21 mouse cellular contexts compared by ENCODE assay signal in genomic region chr7:137866880-137867279, GRCm38 (mm10).
DNase-seq lines count a peak whose midpoint lies in the region; ATAC-seq and TF ChIP-seq lines count a peak whose summit lies in the region.
"Had no signal": no experiment of that assay in that cellular context is flagged by ENCODE, and none has a peak within 500 bp of the region (broad histone marks: within the 10 kb centered on the region; RNA-seq: fewer than 3 reads in every experiment).

No protein-coding gene starts in this region.

- TF ChIP-seq EP300 in CH12.LX (IDR thresholded peaks at IDR 0.05; ENCODE audit: low read length), result peak; percentile 35

- peaks cover 0 to 12% of the 10 kb centered on the region in 2 experiments; a peak in 2 of 4 replicates for H3K4me1 ChIP-seq in CH12.LX (ENCODE audit: control insufficient read depth in 1 of 2, insufficient read depth in 2 of 2)
- no peaks in the 10 kb centered on the region for H3K4me1 ChIP-seq in kidney, adult 2 months (ENCODE audit: control insufficient read depth, insufficient read depth, low read length)
- H3K4me1 ChIP-seq in kidney, embryonic 15.5 days, result peaks cover 19% of the 10 kb centered on the region
- peaks cover 22% of the 10 kb centered on the region; the same call in 1 of the 2 replicates for H3K4me1 ChIP-seq in embryonic facial prominence, embryonic 10.5 days
- H3K4me1 ChIP-seq: heart, embryonic 12.5 days had no signal

- in situ Hi-C loops in CH12.LX (cut with MboI; ENCODE audit: low pct_ligation_motif_present, low pct_unique_long_range_greater_than_20kb, low sequenced_read_pairs), result no loop called here

- no peaks in the 10 kb centered on the region for H3K79me2 ChIP-seq in CH12.LX (replicated peaks; ENCODE audit: control insufficient read depth, extremely low read depth, insufficient read depth, poor library complexity, severe bottlenecking)

- no peak for TF ChIP-seq CTCF in CH12.LX (conservative IDR thresholded peaks at IDR 0.05 in 1 of 2, IDR thresholded peaks at IDR 0.05 in 1 of 2; ENCODE audit: low read depth in 2 of 2, low read length in 2 of 2)
- no peak for TF ChIP-seq CTCF in kidney, adult 2 months (conservative IDR thresholded peaks at IDR 0.05; ENCODE audit: insufficient read depth, insufficient read length, low read depth, low read length)

- no peak for TF ChIP-seq POLR2A in CH12.LX (IDR thresholded peaks at IDR 0.05; ENCODE audit: low read depth, low read length)
- TF ChIP-seq POLR2A in kidney, adult 2 months (IDR thresholded peaks at IDR 0.05; ENCODE audit: low read depth, low read length), result no peak

- H3K27me3 ChIP-seq in CH12.LX (replicated peaks), result peaks cover 77% of the 10 kb centered on the region
- H3K27me3 ChIP-seq in kidney, adult 2 months (replicated peaks; ENCODE audit: control insufficient read depth, insufficient read depth, low read length), result no peaks in the 10 kb centered on the region
- no peaks in the 10 kb centered on the region for H3K27me3 ChIP-seq in kidney, embryonic 15.5 days
- no peaks in the 10 kb centered on the region for H3K27me3 ChIP-seq in embryonic facial prominence, embryonic 10.5 days (replicated peaks; ENCODE audit: low read depth, poor library complexity, severe bottlenecking)
- H3K27me3 ChIP-seq: embryonic facial prominence, embryonic 15.5 days; forebrain, embryonic 15.5 days; heart, embryonic 12.5 days; Patski had no signal

- ATAC-seq in kidney, embryonic 15.5 days (replicated peaks; ENCODE audit: low FRiP score), result peak; percentile 89
- ATAC-seq: activated CD4-positive, CD25-positive, alpha-beta regulatory T cell, adult 4 months; forebrain, embryonic 15.5 days; hindbrain, postnatal 0 days; Patski had no signal

- H3K36me3 ChIP-seq in CH12.LX (replicated peaks in 1 of 2; ENCODE audit: control insufficient read depth in 1 of 2, insufficient read depth in 1 of 2, low read length in 1 of 2), result no peaks in the 10 kb centered on the region
- H3K36me3 ChIP-seq in kidney, adult 2 months (ENCODE audit: control insufficient read depth, insufficient read depth, low read length), result no peaks in the 10 kb centered on the region
- no peaks in the 10 kb centered on the region for H3K36me3 ChIP-seq in kidney, embryonic 15.5 days
- no peaks in the 10 kb centered on the region for H3K36me3 ChIP-seq in embryonic facial prominence, embryonic 10.5 days (replicated peaks)
- H3K36me3 ChIP-seq: embryonic facial prominence, embryonic 15.5 days; forebrain, embryonic 10.5 days; forebrain, embryonic 15.5 days; heart, embryonic 12.5 days had no signal

- no peak overlapping the region for H3K27ac ChIP-seq in CH12.LX (ENCODE audit: insufficient read depth, low read depth)
- H3K27ac ChIP-seq in kidney, adult 2 months (ENCODE audit: insufficient read depth, low read depth, low read length), result no peak overlapping the region
- no peak overlapping the region for H3K27ac ChIP-seq in kidney, embryonic 15.5 days
- H3K27ac ChIP-seq in embryonic facial prominence, embryonic 10.5 days (replicated peaks), result no peak overlapping the region
- H3K27ac ChIP-seq: embryonic facial prominence, embryonic 15.5 days; forebrain, embryonic 10.5 days; forebrain, embryonic 15.5 days; hindbrain, postnatal 0 days had no signal

- TF ChIP-seq RAD21 in CH12.LX (IDR thresholded peaks at IDR 0.05; ENCODE audit: low read depth, low read length), result no peak

- H3K4me2 ChIP-seq in CH12.LX (ENCODE audit: insufficient read depth, low read depth, poor library complexity, severe bottlenecking), result no peak overlapping the region
- H3K4me2 ChIP-seq in kidney, embryonic 15.5 days, result no peak overlapping the region
- H3K4me2 ChIP-seq: embryonic facial prominence, embryonic 15.5 days; forebrain, embryonic 15.5 days; heart, embryonic 12.5 days had no signal

- H3K9me3 ChIP-seq in CH12.LX (replicated peaks; ENCODE audit: low read length), result peaks cover 3% of the 10 kb centered on the region
- no peaks in the 10 kb centered on the region for H3K9me3 ChIP-seq in kidney, embryonic 15.5 days (replicated peaks)
- H3K9me3 ChIP-seq in embryonic facial prominence, embryonic 10.5 days, result no peaks in the 10 kb centered on the region
- H3K9me3 ChIP-seq: embryonic facial prominence, embryonic 15.5 days; forebrain, embryonic 10.5 days; forebrain, embryonic 15.5 days; heart, embryonic 12.5 days had no signal

- WGBS in kidney, adult 2 months, result 49% methylated on average over 6 of the region's 6 CpGs
- 69% methylated on average over 6 of the region's 6 CpGs for WGBS in kidney, embryonic 15.5 days
- 75% methylated on average over 6 of the region's 6 CpGs for WGBS in embryonic facial prominence, embryonic 10.5 days

- dilution Hi-C loops in CH12.LX (cut with MboI; ENCODE audit: extremely low pct_ligation_motif_present, extremely low pct_unique_long_range_greater_than_20kb, low sequenced_read_pairs), result no loop called here

- no peak overlapping the region for H3K4me3 ChIP-seq in CH12.LX (replicated peaks in 1 of 3; ENCODE audit: low read depth in 2 of 3, low read length in 2 of 3, poor library complexity in 1 of 3)
- no peak overlapping the region for H3K4me3 ChIP-seq in kidney, adult 2 months (ENCODE audit: insufficient read depth, low read depth, low read length)
- no peak overlapping the region for H3K4me3 ChIP-seq in kidney, embryonic 15.5 days (replicated peaks)
- H3K4me3 ChIP-seq in embryonic facial prominence, embryonic 10.5 days, result no peak overlapping the region
- H3K4me3 ChIP-seq: embryonic facial prominence, embryonic 15.5 days; erythroblast, embryonic 14.5 days; forebrain, embryonic 10.5 days; forebrain, embryonic 15.5 days; heart, embryonic 12.5 days had no signal

- DNase-seq in CH12.LX (ENCODE audit: extremely low read depth), result peak; percentile 11
- peak; percentile 68 for DNase-seq in kidney, adult 2 months
- peak; percentile 65 for DNase-seq in kidney, postnatal 14 days
- DNase-seq in embryonic facial prominence, embryonic 10.5 days (ENCODE audit: low spot score), result no peak
- no peak for DNase-seq in right cerebral cortex, postnatal 4 days
- DNase-seq in embryo, embryonic 10.5 days (ENCODE audit: low spot score), result no peak
- DNase-seq in left cerebral cortex, adult 8-10 months (ENCODE audit: low spot score in 2 of 2), result no peak
- DNase-seq: adrenal gland, postnatal 14 days; cerebellum, adult 18-20 months; cerebellum, adult 9-11 months; cerebellum, postnatal 36 days; gastrocnemius, postnatal 14 days had no signal

- no peak overlapping the region for H3K9ac ChIP-seq in CH12.LX (ENCODE audit: insufficient read depth, low read depth)
- no peak overlapping the region for H3K9ac ChIP-seq in kidney, embryonic 15.5 days
- H3K9ac ChIP-seq: embryonic facial prominence, embryonic 15.5 days; forebrain, embryonic 15.5 days; heart, embryonic 12.5 days had no signal

TF ChIP-seq in CH12.LX, 34 proteins besides CTCF, POLR2A, EP300 and RAD21:
- TF ChIP-seq BHLHE40 (IDR thresholded peaks at IDR 0.05; ENCODE audit: low read depth, low read length), result 0 out of 2 replicates have a peak, but pooled peaks have one; percentile 5
- TF ChIP-seq KAT2A (IDR thresholded peaks at IDR 0.05; ENCODE audit: insufficient replicate concordance, low read length), result no peak
- TF ChIP-seq CHD2 (IDR thresholded peaks at IDR 0.05; ENCODE audit: low read length), result peak; percentile 55; the same call in 1 of the 2 replicates

Comparison
In these comparisons a context has a peak if more than half of its experiments do, and no peak if none do; other contexts are left out.
1. DNase-seq: peak in CH12.LX (single experiment), kidney, adult 2 months (single experiment) and kidney, postnatal 14 days (single experiment); none in embryonic facial prominence, embryonic 10.5 days (single experiment), right cerebral cortex, postnatal 4 days (single experiment), embryo, embryonic 10.5 days (single experiment) and left cerebral cortex, adult 8-10 months (0 of 2).